Mouse (Mus musculus) brain, embryonic 14.5 days (tissue): Measurements from ENCODE around the gene Muc1.

Source experiments
- CTCF ChIP-seq: fragments of 200-500 bp; IDR thresholded peaks from 2 replicates; pipeline ENCODE4 v1.5.1; 2012; ENCODE audit warnings: inconsistent platforms, mild to moderate bottlenecking, moderate library complexity, borderline replicate concordance; ENCODE audit not compliant: insufficient read depth, insufficient read length; ENCODE audit errors: extremely low read depth
- POLR2A ChIP-seq: fragments of 200-500 bp; IDR thresholded peaks from 2 replicates; pipeline ENCODE4 v1.6.1; 2012; ENCODE audit warnings: mild to moderate bottlenecking, inconsistent platforms, borderline replicate concordance; ENCODE audit not compliant: poor library complexity, insufficient read depth, insufficient read length, severe bottlenecking; ENCODE audit errors: extremely low read depth

- TF ChIP-seq CTCF = no peak
- no peak for TF ChIP-seq POLR2A
These were observed 2.0 kb upstream of the Muc1 start, which contains the start of gene Mtx1 for GRCm38 (mm10) chr3:89226900-89227299.
